Mouse (Mus musculus): ENCODE results near the gene Mynn.

DNA sequence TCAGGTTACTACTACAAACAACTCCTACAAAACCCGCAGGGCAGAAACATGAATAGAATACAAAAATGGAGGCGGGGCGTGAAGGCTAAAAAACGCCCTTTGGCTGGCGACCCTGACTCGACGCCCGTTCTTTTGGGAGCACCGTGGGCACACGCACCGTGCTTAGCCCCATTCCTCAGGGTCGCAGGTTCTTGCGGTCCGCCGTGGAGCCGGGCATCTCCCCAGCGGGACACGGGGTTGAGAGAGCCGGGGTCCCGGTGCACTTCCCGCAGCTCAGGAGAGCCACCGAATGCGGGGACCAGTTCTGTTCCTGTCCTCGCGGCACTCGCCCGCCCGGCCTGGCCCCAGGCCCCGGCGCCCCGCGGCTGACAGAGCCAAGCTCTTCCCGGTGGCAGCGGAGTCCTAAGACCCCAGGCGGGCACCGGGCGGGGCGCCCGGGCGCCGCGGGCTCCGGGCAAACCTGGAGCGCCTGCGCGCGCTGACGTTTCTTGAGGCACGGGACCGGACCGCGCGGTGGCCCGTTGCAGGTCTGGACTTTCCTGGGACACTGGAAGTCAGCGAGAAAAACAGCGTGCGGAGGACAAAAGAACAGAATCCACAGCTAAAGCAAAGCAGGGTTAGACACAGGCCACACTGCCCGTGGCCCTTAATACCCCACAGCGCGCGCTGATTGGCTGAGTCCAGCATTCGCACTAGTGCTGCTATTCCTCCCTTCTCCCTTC is 6.6 kb upstream of the Mynn start:
- TF ChIP-seq CTCF (IDR thresholded peaks at IDR 0.05; ENCODE audit: insufficient read depth, low read depth, low read length) (no peak), POLR2A (IDR thresholded peaks at IDR 0.05; ENCODE audit: insufficient read depth, low read depth, low read length) (peak; percentile 43; the same call in 1 of the 2 replicates)
